Mouse (Mus musculus) layer of hippocampus, adult 9-11 months (tissue): ENCODE measurements around the gene Eaf2.
"Not testable (repeated sequence)": the region's sequence is repeated elsewhere in the genome, so short reads cannot be mapped to it uniquely, and the experiment has no call there.

Source experiments
- DNase-seq: peaks from one replicate; pipeline ENCODE4 v3.0.0; 2022

The Eaf2 gene

GRCm38 (mm10) chr16:36874583-36875275 lies at the start of gene Eaf2, which contains the start of gene Golgb1:
Gene Eaf2, minus strand, starts transcription at chr16:36875003.
Gene Golgb1, plus strand, starts transcription at chr16:36875140.
- peak; percentile 100 for DNase-seq

DNA sequence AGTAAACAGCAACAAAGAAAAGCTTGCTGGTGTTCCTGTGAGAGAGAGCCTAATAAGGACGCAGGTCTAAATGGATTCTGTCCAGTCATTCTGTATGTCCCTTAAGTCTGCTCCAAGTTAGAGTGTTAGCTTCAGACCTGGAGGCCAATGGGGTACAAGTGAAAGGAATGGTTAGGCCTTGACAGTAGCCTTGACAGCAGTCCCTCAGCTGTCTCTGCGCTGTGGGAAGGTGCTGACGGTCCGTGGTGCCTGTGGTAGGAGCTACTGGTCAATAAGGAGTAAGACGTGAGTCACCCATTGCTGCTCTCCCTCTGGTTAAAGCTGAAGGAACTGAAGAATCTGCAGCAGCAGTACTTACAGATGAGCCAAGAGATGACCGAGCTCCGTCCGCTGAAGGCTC lies 49.5 kb upstream of the Eaf2 start:
- DNase-seq, result no peak

DNA sequence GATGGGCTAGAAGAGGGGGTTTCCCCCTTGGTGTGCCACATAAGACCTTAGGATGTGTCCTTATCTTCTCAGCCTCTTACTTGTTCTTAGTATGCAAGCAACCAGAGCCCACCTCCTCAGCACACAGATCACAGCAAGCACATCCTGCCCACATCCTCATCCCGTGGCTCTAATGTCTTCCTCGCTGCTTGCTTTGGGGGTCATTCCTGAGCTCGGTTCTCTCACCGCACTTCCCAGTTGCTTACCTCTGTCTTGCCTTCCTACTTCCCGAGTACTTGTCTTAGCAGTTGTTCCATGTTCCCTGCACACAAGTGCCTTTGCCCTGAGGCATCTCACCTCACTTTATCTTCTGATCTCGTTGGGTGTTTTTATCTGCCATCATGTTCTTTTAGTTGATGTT lies 47.2 kb upstream of the Eaf2 start:
- no peak for DNase-seq

DNA sequence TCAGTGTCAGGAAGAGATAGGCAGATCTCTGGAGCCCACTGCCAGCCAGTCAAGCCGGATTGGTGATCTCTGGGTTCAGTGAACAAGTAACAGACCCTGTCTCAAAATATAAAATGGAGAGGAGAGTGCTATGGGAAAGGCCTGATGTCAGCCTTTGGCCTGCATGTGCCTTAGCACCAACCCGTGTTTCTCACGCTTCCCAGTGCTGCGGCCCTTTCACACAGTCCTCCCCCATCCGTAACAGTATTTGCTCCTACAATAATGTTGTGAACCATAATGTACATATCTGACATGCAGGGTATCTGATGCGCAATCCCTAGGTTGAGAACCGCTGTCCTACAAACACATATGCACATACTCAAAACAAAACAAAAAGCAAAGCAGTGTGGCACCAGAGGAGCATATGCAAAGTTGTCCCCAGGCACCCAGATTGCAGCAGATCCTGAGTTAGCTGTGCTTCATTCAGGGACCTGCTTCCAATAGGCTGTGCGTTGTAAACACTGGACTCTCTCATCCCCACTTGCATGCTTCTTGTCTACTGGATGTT lies 46.3 kb upstream of the Eaf2 start:
- no peak for DNase-seq

DNA sequence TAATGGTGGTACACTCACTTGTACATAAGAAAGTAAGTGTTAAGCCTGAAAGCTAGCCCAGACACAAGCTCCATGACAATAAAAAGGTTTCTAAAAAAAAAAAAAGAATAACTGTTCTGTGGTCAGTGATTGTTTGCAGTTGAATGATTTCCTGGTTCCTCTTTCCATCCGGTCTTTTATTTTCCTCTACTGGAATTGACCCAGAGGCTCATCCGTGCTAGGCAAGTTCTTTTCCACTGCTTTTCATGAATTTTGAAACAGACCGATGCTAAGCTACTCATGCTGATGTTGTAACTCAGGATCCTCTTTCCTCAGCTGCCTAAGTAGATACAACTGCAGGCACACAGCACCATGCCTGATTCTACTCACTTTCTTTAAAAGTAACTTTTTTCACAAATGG lies 45.6 kb upstream of the Eaf2 start:
- no peak for DNase-seq

DNA sequence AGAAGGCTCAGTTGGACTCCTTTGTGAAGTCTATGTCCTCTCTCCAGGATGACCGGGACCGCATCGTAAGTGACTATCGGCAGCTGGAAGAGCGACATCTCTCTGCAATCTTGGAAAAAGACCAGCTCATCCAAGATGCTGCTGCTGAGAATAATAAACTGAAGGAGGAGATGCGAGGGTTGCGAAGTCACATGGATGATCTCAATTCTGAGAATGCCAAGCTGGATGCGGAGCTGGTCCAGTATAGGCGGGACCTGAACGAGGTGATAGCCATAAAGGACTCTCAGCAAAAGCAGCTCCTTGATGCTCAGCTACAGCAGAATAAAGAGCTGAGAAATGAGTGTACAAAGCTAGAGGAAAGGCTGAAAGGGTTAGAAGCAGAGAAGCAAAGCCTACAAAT lies 43.7 kb upstream of the Eaf2 start:
- no peak for DNase-seq

DNA sequence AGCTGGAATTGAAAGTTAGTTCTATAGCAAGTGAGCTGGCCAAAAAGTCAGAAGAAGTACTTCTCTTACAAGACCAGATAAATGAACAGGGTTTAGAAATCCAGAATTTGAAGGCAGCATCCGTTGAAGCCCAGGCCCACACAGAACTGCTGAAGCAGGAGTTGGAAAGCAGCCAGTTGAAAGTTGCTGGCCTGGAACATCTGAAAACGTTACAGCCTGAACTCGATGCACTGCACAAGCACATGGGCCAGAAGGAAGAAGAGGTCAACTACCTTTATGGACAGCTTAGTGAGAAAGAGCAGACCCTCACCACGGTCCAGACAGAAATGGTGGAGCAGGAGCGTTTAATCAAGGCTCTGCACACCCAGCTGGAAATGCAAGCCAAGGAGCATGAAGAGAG lies 39.4 kb upstream of the Eaf2 start:
- DNase-seq, result no peak

GRCm38 (mm10) chr16:36912311-36912710 lies 37.5 kb upstream of the Eaf2 start:
- no peak for DNase-seq

DNA sequence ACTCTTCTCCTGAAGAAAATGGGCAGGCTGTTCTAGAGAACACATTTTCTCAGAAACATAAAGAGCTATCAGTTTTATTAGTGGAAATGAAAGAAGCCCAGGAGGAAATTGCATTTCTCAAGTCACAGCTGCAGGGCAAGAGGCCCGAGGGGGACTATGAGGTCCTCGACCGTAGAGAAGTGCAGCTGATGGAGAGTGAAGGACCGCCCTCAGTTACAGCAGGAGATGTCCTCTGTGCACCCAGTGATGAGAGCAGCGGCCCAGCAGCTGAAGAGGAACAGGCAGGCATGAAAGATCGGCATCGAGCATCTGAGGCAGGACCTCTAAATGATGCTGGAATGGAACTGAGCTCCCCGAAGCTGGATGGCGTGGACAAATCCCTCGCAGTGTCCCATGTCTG lies 37.1 kb upstream of the Eaf2 start:
- DNase-seq, result no peak

- DNase-seq, result no peak
Observed at GRCm38 (mm10) chr16:36903156-36903555, 28.4 kb upstream of the Eaf2 start.

DNA sequence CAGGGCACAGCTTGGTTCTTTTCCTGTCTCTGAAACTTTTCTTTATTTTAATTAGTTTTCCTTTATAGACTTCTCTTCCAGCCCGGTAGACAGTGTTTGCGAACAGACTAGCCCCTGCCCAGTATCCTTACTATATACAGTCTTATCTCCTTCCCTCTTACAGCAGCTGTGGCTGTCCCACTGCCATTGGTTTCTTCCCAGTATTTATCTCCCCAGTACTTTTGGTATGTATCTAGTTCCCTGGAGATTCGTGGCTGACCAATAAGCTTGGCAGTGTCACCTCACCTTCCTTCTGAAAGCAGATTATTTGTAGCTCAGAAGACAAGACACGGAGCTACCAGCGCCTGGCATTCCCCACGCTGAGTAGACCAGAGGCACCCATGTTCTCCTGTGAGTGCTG lies 21.9 kb upstream of the Eaf2 start:
- DNase-seq, result no peak

DNA sequence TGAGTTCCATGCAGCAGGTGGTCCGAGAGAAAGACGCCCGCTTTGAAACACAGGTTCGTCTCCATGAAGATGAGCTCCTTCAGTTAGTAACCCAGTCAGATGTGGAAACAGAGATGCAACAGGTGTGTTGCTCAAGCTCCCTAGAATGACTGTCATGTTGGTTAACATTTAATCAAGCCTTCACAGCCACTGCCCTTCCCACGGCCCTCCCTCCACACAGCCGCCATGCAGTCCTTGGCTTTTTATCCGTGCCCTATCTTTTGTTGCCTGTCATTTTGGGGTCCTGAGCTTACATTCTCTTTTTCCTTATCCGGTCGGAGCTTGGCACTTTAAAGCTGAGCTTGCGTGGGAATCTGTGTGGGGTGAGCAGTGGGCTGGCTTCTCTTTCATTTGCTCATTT lies 18.5 kb upstream of the Eaf2 start:
- no peak for DNase-seq

- DNase-seq, result no peak
Observed at GRCm38 (mm10) chr16:36891415-36891814, 16.6 kb upstream of the Eaf2 start.

DNA sequence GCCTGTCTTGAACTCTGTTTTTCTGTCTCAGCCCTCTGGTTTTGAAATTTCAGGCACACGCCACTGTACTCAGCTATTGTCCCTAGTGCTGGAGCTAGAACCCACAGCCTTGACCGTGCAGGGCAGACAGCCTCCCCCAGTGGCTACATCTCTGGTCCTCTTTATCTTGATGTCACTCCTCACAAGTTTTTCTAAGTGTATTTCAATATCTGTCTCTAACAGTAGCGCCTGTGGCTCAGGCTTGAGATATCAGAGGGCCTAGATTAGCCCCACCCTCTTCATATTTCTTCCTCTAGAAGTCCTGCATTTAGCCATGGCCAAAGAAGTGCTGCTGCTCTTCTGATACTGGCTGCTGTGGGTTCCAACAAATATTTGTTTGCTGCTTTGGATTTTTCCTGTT lies 15.8 kb upstream of the Eaf2 start:
- DNase-seq, result no peak

- DNase-seq, result no peak
Observed at GRCm38 (mm10) chr16:36887546-36887945, 12.7 kb upstream of the Eaf2 start.

DNA sequence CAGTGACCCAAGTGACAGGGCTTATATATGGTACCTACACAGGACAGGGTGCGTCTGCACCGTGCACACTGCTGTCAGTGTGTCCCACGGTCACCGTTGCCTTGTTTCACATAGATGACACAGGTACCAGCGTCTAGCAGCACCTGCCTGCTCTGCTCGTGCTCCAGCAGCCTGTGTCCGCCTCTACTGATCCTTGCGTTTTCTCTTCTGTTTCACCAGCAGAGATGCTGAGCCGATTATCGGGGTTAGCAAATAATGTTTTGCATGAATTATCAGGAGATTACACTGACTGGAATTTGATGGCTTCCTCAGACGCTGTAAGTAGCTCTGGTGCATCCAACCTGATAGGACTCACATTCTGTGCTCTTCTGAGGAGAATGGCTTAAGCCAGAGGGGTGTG lies 11.1 kb upstream of the Eaf2 start:
- DNase-seq, result no peak

GRCm38 (mm10) chr16:36884881-36885280 lies 10.1 kb upstream of the Eaf2 start:
- no peak for DNase-seq

DNA sequence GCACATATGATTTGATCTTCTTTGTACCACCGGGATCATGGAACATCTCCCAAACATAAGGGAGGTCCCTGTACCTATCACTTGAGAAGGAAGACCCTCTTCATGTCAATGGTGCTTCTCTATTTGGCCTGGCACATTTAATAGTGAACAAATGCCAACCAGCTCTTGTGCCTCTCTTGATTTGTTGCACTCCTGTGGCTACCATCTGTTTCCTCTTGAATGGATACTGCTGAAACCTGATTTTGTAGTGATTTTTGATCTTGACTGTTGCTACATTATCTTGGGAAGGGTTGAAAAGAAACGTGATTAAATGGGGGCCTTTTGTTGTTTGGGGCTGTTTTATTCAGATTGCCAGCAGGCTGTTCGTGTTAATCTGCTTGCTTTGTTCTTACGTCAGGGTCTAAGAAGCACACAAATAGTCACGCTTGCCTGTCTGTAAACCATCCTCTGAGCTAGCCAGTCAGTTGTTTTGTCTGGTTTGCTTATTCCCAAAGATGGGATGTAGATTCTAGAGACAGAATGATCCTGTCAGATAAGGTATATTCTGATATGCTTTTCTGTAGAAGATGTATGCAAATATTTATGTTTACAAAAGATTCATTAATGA lies 8.0 kb upstream of the Eaf2 start:
- no peak for DNase-seq

DNA sequence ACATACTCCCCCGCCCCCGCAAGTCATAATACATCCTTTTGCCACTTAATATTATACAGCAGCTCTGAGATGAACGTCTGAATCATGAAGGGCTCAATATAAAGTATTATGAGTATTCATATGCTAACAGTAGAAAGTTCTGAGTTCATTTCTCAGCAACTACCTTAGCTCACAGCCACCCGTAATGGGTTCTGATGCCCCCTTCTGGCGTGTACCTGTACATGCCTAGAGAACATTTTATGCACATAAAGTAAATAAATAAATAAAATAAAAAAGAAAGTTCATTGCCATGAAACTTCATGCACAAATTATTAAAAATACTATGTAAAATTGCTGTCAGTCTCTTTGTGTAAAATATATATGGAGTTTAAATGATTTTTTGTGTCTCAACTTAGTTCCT lies 2.5 kb upstream of the Eaf2 start:
- DNase-seq, result no peak

- DNase-seq, result no peak
Observed at GRCm38 (mm10) chr16:36875276-36875851, 561 bp upstream of the Eaf2 start.

GRCm38 (mm10) chr16:36869442-36869841 lies 5.4 kb downstream of the Eaf2 start:
- DNase-seq, result no peak

- no peak for DNase-seq
Observed at GRCm38 (mm10) chr16:36863585-36863984, 11.2 kb downstream of the Eaf2 start.

GRCm38 (mm10) chr16:36851202-36851601 lies 23.6 kb downstream of the Eaf2 start:
- DNase-seq, result no peak

DNA sequence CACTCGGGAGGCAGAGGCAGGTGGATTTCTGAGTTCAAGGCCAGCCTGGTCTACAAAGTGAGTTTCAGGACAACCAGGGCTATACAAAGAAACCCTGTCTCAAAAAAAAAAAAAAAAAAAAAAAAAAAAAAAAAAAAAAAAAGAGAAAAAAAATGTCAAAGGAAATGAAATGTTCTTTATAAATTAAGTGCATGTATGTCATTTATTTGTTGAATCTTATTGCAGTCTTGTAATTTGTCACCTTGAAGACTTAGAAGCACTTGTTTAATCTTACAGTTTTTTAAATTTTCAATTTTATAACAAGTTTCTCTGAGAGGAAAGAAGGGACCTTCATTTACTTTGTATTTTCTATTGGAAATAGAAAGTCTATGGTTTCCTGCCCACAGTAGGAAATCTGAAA lies 27.9 kb downstream of the Eaf2 start:
- not testable (repeated sequence) for DNase-seq
